Mouse (Mus musculus) hindlimb bud, embryonic 11.5 days (tissue): ENCODE data around the gene Ptcd1.
"Not testable (repeated sequence)": the region's sequence is repeated elsewhere in the genome, so short reads cannot be mapped to it uniquely, and the experiment has no call there.

ENCODE experiments used
- DNase-seq: peaks from one replicate; pipeline ENCODE4 v3.0.0-alpha.2; 2012; ENCODE audit warnings: low read depth, low spot score; ENCODE audit errors: extremely low spot score

Gene Ptcd1

GRCm38 (mm10) chr5:145166536-145167305, at the start of gene Ptcd1, which contains the start of gene Cpsf4:
Gene Ptcd1, minus strand, starts transcription at chr5:145167108.
Gene Cpsf4, plus strand, starts transcription at chr5:145167213.
- DNase-seq = peak; percentile 94

GRCm38 (mm10) chr5:145214679-145215078, 47.8 kb upstream of the Ptcd1 start:
- DNase-seq = no peak

GRCm38 (mm10) chr5:145213505-145213904, 46.6 kb upstream of the Ptcd1 start:
- no peak for DNase-seq

GRCm38 (mm10) chr5:145212216-145212615, 45.3 kb upstream of the Ptcd1 start:
- no peak for DNase-seq

GRCm38 (mm10) chr5:145211340-145211739, 44.4 kb upstream of the Ptcd1 start:
- no peak for DNase-seq

- not testable (repeated sequence) for DNase-seq
Observed at GRCm38 (mm10) chr5:145208391-145208790, 41.5 kb upstream of the Ptcd1 start.

GRCm38 (mm10) chr5:145207954-145208353, 41.0 kb upstream of the Ptcd1 start:
- DNase-seq = no peak

- no peak for DNase-seq
Observed at GRCm38 (mm10) chr5:145207385-145207784, 40.5 kb upstream of the Ptcd1 start.

- no peak for DNase-seq
Observed at GRCm38 (mm10) chr5:145205041-145205440, 38.1 kb upstream of the Ptcd1 start.

GRCm38 (mm10) chr5:145203936-145204691, 37.2 kb upstream of the Ptcd1 start, which contains the start of gene Zkscan5:
Gene Zkscan5, plus strand, starts transcription at chr5:145204562.
- DNase-seq = peak; percentile 93

GRCm38 (mm10) chr5:145202446-145202845, 35.5 kb upstream of the Ptcd1 start:
- DNase-seq = no peak

- DNase-seq = peak; percentile 68
Observed at GRCm38 (mm10) chr5:145201321-145201991, 34.5 kb upstream of the Ptcd1 start, which contains the start of gene Zkscan14. Gene Zkscan14, minus strand, starts transcription at chr5:145201868.

GRCm38 (mm10) chr5:145200387-145200786, 33.5 kb upstream of the Ptcd1 start:
- DNase-seq = no peak

GRCm38 (mm10) chr5:145191962-145192361, 25.1 kb upstream of the Ptcd1 start, which contains the start of gene Atp5j2:
Gene Atp5j2, minus strand, starts transcription at chr5:145192062.
- no peak for DNase-seq

- no peak for DNase-seq
Observed at GRCm38 (mm10) chr5:145190875-145191798, 24.2 kb upstream of the Ptcd1 start.

GRCm38 (mm10) chr5:145190373-145190772, 23.5 kb upstream of the Ptcd1 start:
- no peak for DNase-seq

- no peak for DNase-seq
Observed at GRCm38 (mm10) chr5:145189416-145189815, 22.5 kb upstream of the Ptcd1 start.

- DNase-seq = no peak
Observed at GRCm38 (mm10) chr5:145185244-145185643, 18.3 kb upstream of the Ptcd1 start.

- no peak for DNase-seq
Observed at GRCm38 (mm10) chr5:145178461-145178980, 11.6 kb upstream of the Ptcd1 start.

GRCm38 (mm10) chr5:145167306-145167661, 376 bp upstream of the Ptcd1 start:
- no peak for DNase-seq
